Mouse (Mus musculus) B cell, adult 62 days (primary cell): ENCODE data around the gene Osgin1. TPM values are rescaled to one million over a fixed set of nuclear protein-coding genes. Genes with fewer than 3 reads are reported as not detected.

Source experiments
- total RNA-seq: library from RNA; stranded (reverse); gene quantifications from 4 replicates; pipeline ENCODE4 v1.2.4, GENCODE M21; 2023

The Osgin1 gene
- 11.4 to 16.9 TPM (median 13.5 TPM) in 4 replicates for total RNA-seq

GRCm38 (mm10) chr8:119433582-119434174 lies at the start of gene Osgin1:
TSS of gene Osgin1 (plus strand) at chr8:119434124.

DNA sequence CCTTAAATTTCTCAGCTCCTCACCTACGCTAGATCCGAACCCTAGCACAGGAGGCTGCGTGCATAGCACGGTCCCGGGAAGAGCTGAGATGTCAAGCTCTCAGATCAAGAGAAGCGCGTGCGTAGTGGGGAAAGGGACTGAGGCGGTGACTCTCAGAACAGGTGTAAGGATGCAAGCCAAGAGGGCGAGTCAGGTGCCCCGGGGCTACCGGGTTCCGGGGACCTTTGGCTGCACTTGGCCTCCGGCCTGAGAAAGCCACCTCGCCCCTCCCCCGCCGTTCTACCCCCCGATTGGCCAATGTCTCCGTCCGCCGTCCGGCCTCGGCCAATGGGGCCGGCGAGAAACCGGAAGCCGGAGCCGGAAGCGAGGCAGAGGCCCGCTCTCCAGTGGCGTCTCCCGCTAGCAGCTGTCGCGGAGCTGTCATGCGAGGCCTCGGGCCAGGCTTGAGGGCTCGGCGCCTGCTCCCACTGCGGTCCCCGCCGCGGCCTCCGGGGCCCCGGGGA lies 39.3 kb upstream of the Osgin1 start, which contains the start of gene Mlycd:
Mlycd (plus strand) TSS at position 355 of the 503 bp plus-strand sequence.

DNA sequence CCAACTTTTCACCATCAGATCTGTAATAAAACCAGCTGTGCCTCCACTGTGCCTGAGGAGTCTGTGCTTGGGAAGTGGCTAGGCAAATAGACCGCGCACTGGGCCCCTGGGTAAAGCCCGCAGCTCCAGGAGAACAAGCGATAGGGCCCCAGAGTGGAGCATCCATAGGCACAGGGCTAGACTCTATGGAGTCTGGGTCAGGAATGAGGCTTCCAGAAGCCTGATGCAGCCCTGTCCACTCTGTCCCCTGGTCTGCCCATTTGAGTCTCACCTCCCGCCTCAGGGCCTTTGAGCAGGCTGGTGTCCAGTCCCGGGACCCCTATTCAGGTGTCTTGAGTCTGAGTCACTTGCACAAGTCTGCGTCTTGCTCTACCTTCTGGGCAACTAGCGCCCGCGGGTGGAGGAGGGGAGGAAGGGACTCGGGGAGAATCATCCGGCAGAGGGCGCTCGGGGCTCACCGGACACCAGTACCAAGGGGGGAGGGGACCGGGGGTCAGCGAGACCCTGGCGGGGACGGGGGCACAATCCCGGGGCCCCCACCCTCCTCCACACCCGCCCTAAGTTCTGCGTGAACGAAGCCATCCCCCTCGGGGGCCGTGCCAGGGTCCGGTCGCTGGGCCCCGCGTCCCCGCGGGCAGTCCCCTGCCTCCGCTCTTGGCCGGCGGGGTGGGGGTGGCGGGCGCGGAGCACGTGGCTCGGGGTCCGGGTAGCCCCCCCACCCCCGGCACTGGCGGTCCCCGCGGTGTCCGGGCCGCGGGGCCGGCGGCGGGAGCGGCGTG lies 12.5 kb downstream of the Osgin1 start, which contains the start of gene Necab2:
Necab2 (plus strand) TSS at position 509 of the 779 bp plus-strand sequence.

Other genes starting within 250 kb of the Osgin1 start
- 60.6 to 77.1 TPM (median 73.1 TPM) in 4 replicates for gene Hsbp1, start 89.6 kb upstream of the Osgin1 start, total RNA-seq
- gene Mlycd, start 39.2 kb upstream of the Osgin1 start, total RNA-seq = 15.5 to 18.2 TPM (median 16.2 TPM) in 4 replicates
- gene Necab2, start 12.6 kb downstream of the Osgin1 start, total RNA-seq = not detected in 4 replicates
- 0.47 to 1.1 TPM (median 0.85 TPM) in 4 replicates for gene Slc38a8, start 67.6 kb downstream of the Osgin1 start, total RNA-seq
- 116 to 135 TPM (median 122 TPM) in 4 replicates for gene Mbtps1, start 124.6 kb downstream of the Osgin1 start, total RNA-seq
- 37.6 to 54.8 TPM (median 41.5 TPM) in 4 replicates for gene Hsdl1, start 141.1 kb downstream of the Osgin1 start, total RNA-seq
- gene Dnaaf1, start 141.1 kb downstream of the Osgin1 start, total RNA-seq = not detected in 4 replicates
- gene Taf1c, start 171.1 kb downstream of the Osgin1 start, total RNA-seq = 18.6 to 21.2 TPM (median 18.9 TPM) in 4 replicates
- not detected in 4 replicates for gene Adad2, start 178.6 kb downstream of the Osgin1 start, total RNA-seq
- gene Kcng4, start 201.6 kb downstream of the Osgin1 start, total RNA-seq = not detected in 4 replicates
- not detected in 4 replicates for gene Wfdc1, start 232.2 kb downstream of the Osgin1 start, total RNA-seq